Mouse (Mus musculus) kidney, postnatal 10 days (tissue): Measurements from ENCODE around the gene Ndufc2.

Experiments
- DNase-seq: peaks from one replicate; pipeline ENCODE4 v3.0.0; 2021; ENCODE audit warnings: mixed read lengths

The Ndufc2 gene

DNA sequence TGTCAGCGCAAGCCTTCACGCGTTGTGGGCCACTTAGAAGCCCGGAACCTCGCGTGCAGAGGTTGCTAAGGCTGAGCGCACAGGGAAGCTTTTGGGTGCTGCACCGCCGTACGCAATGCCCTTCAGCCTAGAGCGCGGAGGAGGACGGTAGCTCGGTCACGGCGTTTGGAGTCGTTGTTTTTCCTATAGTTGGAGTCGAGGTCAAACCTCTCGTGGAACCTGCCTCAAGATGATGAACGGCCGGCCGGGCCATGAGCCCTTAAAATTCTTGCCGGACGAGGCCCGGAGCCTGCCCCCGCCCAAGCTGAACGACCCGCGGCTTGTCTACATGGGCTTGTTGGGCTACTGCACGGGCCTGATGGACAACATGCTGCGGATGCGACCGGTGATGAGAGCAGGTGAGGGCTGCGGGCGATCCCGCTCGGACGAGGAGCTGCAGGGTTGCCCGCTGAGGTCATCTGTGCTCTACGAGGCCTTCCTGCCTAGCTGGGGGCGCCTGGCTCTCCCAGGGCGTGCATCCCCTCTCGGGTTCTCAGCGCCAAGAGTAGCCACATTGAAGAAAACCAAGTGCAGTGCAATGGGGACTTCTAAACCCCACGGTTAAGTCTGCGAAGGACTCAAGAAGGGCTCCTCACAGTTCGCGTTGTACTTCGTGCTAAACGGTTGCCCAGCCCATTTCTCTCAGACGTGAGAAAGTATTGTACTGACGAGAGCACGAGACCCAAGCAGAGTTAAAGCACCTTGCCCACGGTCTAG is at the start of gene Ndufc2:
Gene Ndufc2, plus strand, starts transcription at position 44 of the 756 bp plus-strand sequence.
- peak; percentile 87 for DNase-seq

DNA sequence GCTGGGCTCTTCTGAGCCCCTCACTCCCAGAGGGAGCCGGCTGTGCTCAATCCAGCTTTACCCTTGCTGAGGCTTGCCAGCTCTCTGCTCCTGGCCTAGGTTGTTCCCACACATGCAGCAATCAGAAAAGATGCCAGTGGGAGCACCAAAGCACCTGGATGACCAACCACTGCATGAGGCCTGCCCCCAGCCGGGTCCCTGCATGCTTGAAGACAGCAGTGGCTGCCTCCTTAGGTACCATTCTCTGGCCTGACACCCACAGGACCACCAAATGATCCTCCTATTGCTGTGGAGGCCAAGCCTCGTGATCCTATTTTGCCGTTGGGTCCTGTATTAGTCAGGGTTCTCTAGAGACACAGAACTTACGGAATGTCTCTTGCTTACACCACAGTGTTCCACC is 48.9 kb upstream of the Ndufc2 start:
- no peak for DNase-seq

DNA sequence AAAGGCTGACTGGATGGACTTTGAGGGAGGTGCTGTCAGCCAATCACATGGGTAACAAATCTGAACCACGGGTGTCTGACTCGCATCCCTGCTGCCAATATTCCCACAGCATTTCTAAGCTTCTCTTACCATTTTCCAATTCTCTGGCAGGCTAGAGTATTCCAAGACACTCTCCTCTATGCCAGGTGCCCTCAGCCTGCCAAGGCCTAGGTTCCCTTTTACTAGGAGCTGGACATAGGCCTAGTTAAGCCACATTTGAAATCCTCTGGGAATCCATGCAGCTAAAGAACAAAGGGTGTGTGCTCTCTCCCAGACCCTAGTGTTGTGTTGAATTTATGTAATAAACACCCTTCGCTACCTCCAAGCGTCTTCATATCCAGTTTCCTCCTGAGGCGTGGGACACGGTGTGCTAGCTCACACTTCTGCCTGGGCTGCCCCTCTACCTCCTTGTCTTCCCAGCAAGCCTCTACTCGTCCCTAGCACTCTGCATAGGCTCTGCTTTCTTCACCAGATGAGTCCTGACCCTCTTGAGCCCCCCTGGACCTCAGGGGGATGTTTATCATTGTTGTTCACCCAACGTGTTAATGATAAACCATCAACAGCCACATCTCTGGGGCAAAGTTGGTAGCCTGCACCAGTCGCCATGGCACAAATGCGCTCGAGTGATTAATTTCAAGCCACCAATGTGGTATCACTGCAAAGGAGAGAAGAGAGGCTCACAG is 47.9 kb upstream of the Ndufc2 start:
- no peak for DNase-seq

DNA sequence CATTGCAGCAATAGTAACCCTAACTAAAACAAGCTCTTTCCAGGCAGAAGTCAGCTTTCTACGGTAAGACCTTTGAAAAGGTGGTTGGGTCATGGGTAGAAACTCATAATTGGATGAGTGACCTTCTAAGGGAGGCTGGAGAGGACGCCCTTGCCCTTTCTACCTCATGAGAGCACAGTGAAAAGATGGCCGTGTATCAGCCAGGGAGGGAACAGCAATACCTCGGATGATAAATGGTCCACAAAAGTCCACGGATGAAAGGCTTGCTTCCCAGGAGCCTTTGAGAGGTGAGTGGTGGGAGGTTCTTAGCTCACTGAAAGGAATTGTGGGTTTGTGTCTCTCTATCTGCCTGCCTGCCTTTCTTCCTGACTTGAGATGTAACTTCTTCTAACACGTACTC is 46.4 kb upstream of the Ndufc2 start:
- no peak for DNase-seq

DNA sequence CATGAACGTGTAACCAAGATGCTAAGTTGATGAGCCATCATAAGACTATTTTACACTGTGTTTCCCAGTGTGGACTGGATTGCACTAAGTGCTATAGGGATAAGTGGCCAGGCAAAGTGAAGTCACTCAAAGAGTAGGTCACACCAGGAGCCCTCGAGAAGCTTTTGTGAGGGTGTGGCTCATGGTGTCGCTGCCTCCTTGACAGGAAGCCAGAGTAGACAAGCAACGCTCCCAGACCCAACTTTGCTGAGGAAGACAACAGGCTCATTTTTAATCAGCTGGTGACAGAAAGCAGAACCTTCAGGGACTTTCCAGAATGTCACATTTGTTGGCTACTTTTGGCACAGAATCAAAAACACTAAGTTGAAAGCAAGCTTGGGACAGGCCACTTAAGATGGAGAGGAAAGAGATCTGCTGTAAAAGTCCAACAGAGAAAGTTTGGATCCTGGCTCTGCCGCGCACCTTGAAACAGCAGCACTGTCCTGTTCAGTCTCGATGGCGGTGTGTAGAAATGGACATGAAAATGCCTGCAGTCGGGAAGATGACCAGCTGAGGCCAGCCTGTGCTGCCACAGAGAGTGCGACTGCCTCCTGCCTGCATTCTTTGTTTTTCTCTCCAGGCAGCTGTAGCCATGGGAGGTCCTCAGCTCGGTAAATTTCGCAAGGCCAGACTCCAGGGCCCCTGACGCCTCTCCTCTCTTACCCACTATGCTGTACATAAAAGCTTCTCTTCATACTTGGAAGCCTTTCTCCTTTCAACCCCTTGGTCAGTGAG is 44.5 kb upstream of the Ndufc2 start:
- no peak for DNase-seq

DNA sequence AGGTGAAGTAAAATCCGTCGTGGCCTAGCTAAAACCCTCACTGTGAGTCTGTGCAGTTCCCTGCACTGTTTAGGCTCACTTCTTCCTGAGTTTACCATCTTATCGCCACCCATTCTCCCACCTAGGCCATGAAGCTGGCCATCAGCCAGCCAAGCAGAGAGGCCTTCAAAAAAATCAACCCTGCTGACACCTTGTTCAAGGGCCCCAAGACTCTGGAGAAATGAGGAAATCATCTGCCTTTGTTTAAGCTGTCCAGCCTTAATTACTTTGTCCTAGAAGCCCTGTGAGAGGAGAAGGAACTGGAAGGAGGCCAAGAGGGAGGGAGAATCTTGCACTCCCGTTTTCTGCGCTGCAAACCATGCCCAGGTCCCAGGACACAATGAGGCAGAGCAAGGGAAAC is 43.5 kb upstream of the Ndufc2 start:
- no peak for DNase-seq

DNA sequence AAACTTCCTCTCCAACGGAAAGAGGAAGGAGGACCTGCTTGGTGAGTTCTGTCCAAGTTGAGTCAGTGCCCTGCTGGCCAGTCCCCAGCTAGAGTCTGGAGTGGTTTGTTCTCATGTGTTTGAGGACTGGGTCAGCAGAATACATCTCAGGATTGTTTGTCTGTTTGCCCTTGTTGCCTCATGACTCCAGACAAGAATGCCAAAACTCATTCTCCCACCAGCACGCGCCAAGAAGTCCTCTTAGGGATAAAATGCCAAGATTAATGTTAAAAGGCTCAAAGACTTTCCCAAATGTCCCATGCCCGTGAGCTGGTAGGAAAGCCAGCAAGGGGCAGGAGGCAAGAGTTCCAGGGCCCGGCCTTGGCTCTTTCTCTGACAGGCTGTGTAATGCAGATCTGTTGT is 42.9 kb upstream of the Ndufc2 start:
- DNase-seq: no peak

DNA sequence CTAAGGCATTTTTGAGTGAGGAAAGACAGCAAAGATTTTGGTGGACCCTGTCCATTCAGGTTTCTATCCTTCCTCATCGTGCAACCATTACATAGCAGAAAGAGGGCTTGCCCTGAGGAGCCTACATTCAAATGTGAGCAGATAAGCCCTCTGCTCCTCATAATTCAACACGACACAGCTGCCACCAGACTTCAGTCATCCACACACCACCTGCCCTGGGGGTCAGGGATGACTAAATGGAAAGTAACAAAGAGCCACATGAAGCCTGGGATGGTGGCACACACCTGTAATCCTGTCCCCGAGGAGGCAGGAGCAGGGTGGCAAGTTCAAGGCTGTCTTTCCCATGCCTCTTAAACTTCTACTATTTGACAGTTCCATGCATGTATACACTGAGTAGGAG is 42.0 kb upstream of the Ndufc2 start:
- no peak for DNase-seq

DNA sequence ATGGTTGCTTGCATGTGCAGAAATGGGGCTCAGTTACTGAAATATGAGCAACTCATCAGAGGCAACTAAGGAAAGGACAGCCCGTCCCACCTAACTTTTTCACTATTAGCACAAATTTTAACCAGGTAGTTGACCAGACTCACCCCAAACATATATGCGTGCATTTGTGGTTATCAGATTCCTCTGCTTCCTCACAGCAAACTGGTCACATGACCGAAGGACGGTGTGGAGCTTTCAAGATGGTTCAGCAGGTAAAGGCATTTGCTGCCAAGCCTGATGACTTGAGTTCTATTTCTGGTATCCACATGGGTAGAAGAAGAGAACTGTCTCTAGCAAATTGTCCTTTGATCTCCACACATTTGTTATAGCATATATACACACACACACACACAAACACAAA is 41.5 kb upstream of the Ndufc2 start:
- DNase-seq: no peak

DNA sequence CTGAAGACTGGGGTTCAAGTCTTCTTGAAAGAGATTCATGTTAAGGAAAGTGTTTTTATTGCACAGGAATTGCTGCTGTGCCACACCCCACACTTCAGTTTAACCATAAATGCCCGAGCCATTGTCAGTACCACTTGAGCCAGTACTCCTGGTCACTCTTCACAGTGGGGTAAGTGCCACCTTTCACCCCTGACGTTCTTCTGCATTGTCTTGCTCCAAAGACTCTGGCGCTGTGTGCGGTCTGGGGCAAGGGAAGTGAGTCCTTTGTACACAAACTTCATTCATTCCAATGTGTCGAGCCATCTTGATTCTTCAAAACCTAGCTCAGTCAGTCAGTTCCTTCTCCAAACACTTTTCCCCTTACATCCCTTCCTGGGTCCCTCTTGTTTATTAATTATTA is 39.6 kb upstream of the Ndufc2 start:
- DNase-seq: no peak

DNA sequence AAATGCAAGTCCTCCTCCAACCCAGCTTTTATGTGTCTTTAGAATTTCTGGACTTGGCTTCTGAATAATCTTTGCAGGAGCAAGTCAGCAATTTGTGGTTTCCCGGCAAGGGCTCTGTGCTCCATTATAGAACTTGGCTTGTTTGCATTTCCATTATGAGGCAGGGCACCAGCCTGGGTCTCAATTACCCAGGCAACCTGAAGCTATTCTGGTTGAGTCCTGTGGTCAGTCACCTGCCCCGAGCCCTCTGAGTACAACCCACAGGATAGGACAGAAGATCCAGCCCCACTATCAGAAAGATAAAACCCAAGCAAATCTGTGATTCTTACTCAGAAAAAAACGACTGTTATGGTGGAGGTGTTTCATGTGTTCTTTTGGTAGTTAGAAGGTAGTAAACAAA is 38.8 kb upstream of the Ndufc2 start:
- no peak for DNase-seq

DNA sequence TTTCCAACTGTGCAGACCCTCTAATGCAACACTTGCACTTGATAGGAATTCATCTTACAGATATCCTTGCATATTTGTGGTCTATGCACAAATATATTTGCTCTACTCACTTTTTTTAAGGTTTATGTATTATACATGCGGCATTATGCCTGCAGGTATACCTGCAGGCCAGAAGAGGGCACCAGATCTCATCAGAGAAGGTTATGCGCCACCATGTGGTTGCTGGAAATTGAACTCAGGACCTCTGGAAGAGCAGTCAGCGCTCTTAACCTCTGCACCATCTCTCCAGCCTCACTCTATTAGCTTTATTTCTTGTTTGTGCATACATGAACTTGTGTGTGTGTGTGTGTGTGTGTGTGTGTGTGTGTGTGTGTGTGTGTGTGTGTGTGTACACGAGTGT is 38.3 kb upstream of the Ndufc2 start:
- DNase-seq: peak; percentile 51

DNA sequence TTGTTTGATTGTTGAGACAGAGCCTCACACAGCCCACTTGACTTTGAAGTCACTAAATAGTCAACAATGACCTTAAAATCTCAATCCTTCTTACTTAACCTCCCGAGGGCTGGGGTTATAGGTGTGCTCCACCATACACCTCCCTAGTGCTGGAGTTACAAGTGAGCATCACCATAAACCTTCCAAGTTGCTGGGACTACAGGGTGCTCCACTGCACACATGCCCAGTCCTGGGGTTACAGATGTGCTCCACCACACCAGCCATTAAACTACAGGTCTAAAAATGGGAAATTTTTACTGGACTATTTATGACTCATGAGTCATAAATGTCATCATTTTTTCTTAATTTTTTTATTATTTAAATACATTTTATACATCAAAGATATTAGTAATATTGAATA is 33.9 kb upstream of the Ndufc2 start:
- no peak for DNase-seq

DNA sequence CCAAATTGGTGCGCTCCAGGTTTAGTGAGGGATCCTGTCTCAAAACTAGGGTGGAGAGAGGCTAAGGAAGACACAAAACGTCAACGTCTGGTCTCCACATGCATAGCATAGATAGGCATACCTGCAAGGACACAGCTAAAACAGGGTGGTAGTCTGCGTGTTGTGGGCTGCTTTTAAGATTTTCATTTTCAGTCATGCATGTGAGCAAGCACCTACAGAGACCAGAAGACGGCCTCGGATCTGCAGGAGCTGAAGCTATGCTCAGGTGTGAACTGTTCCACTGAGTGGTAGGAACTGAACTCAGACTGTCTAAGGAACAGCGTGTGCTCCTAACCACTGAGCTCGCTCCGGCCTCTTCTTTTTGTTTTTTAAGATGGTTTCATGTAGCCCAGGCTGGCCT is 24.7 kb upstream of the Ndufc2 start:
- no peak for DNase-seq

DNA sequence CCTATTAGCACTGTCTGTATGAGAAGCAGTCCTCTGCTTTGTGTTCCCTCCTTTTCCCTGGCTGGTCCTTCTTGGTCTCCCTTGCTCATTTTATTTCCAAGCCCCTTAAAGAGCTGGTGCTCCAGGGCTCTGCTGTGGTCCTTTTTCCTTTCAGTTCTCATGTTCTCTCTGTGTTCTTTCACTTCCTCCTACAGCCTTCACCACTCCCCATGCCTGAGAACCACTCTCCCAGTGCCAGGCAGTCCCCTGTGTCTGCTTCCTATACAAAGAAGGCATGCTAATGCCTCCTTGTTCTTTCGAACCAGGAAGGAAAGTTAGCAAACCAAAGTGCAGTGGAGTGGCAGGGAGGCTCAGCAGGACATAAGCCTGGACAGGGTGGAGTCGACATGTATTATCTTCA is 23.9 kb upstream of the Ndufc2 start:
- DNase-seq: no peak

DNA sequence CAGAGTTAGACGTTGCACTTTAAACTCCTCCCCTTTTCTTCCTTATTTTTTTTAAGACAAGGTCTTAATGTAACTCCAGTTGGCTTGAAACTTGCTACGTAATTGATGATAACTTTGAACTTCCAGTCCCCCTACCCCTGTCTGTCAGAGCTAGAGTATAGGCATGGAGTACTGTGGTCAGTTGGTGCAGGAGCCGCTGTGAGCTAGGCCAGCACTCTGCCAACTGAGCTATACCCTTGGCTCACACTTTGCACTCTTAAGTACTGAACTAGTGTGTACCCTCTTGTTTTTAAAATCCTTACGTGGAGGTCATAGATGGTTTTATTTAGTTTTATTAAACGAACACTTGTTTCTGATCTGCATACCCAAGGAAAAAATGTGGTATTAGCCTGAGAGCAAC is 20.5 kb upstream of the Ndufc2 start:
- no peak for DNase-seq

DNA sequence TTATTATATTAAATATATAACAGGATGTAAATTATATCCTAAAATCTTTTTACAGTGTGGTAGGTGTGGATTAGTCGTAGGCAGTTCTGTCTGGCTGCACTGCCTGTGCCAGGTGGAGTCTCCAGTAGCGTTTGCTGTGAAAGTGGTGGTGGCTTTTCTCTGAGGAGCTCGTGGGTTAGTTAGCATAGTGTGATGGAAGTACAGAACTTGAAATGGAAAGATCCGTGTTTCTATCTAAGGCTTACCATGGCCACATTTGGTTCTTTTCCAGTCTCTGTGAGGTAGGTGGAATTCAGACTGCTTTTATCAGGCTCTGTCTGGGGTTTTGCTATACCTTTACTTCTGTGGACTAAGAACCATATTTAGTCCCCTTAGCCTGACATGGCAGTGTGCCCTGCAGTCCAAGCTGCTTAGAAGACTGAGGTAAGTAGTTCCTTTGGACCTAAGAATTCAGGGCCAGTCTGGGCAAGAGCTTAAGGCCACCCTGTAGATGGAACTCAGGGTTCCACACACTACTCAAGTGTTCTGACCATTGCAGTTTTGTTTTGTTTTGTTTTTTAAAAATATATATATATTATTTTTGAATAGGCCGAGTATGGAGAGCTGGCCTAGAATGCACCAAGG is 19.2 kb upstream of the Ndufc2 start:
- DNase-seq: no peak

DNA sequence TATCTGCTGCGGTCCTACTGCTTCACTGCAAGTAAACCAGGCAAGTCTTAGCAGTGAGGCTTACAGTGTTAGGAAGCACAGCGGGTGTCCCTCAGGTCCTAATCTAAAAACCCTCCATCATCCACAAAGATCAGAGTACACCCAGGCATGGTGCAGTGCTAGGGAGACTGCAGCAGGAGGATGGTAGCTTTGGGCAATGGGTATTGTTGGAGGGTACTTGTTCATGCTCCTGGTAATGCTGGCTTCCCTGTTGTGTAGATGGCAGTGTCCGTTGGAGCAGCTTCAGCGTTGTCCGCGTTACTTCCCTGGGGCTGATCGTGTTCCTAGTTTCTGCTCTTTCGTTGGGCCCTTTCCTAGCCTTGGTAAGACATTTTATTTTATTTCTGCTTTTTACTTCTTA is 17.1 kb upstream of the Ndufc2 start:
- DNase-seq: no peak

DNA sequence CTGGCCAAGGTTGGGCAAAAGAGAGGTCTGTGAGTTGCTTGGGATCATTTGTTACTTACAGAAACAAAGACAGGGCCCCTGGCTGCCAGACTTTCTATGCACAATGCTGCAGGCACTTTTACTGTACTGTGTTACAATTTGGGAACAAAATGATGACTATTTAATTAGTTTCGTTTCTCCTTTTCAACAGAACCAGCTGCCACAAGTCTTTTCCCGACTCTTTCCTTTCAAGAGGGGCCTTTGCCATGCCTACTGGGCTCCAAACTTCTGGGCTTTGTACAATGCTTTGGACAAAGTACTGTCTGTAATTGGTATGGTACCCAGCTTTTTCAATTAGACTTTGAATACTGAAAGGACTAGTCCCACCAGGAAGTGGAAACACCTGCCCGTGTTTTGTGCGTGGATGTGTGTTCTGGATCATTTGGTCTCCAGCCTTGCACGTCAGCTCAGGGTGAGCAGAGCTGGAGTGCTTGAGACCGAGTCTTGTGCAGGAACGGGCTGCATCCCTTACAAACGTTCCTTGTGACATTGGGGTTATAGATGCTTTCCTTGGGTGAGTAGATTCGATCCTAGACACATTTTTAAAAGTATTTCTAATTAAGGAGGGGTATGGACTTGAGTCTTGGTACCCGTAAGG is 16.2 kb upstream of the Ndufc2 start:
- DNase-seq: no peak

DNA sequence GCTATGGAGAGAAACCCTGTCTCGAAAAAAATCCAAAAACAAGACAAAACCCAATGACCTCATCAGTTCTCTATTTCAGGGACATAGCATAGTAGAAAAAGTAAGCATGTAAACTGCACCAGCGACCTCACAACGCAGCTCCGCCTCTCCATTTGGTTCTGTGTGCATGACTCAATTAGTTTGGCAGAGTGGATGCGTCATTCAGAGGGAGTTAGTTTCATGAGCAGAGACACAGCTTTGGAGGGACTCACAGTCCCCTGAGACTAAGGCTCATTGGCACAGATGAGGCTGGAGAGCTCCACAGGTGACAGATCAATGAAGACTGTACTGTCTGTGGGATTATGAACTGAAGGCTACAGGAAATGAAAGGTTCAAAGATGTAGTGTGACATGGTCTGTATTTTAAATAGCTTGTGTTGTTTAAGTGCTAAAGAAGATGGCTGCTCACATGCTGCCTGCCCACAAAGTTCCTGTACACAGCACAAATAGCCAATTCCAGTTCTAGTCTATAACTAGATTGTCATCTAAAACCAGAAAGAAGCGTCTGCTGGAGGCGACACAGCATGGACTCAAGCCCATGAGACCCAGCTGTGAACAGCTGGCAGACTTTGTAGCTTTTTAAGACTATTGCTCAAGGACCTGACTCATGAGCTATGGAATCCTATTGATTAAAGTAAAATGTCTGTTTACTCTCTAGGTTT is 13.5 kb upstream of the Ndufc2 start:
- DNase-seq: peak; percentile 38

DNA sequence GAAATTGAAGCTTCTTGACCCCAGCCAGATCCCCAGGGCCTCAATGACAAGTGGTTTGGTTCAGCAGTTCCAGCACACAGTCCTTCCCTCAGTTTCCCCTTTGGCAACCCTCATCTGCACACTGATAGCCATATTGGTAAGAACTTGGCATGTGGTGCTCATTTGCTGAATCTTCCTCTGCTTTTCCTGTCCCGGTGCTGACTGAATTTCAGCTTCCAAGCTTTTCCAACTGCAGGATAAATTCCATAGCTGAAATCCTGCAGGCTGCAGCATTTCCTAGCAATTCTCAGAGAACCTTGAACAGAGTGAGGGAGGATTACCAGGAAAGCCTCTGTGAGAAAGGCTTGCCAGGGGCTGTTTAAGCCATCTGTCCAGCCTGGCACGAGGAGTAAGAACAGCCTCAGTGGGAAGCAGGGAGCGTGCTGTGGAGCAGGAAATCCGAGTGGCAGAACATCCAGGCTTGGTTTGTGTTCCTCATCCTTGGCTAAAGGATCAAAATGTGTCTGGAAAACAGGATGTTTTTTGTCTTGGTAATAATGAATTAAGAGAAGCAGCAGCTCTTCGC is 12.9 kb upstream of the Ndufc2 start:
- DNase-seq: no peak

DNA sequence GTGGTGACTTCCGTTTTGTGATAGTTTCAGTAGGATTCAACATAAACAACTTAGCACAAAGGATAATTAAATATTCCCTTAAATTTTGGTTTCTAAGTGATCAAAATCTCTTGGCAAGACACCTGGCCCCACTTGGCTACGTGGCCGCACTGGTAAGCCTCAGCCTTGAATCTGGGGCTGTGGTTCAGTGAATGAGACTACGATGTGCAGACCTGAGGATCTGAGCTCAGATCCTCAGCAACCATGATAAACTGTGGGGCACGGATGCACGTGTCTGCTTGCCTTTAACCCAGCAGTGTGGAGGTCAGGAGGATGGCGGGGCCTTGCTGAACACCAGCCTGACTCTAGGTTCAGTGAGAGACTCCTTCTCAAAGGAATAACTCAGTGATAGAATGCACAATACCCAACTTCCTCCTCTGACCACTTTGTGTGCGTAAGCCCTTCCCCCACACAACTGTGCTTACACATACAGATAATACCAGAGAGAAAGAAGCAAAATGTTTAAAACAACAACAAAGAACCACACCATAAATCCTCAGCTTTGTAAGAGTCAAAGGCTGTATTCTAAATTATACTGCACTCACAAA is 12.1 kb upstream of the Ndufc2 start:
- no peak for DNase-seq
